Mouse (Mus musculus) left cerebral cortex, adult 9 months (tissue): ENCODE data around the gene 4930516K23Rik.

Experiments used
- DNase-seq, 2 experiments: peaks; one replicate each; pipeline ENCODE4 v3.0.0; 2022; ENCODE audit warnings: low spot score in 2 of 2

4930516K23Rik gene

GRCm38 (mm10) chr7:104061345-104061744 lies at the start of gene 4930516K23Rik:
4930516K23Rik (minus strand) TSS chr7:104061445.
- DNase-seq: no peak

GRCm38 (mm10) chr7:104104757-104104972 lies 43.4 kb upstream of the 4930516K23Rik start, which contains the start of gene Olfr646:
Olfr646 (plus strand) TSS chr7:104104873.
- no peak for DNase-seq

- DNase-seq: no peak
These were observed 42.9 kb upstream of the 4930516K23Rik start for GRCm38 (mm10) chr7:104103913-104104756.

- DNase-seq: no peak
These were observed 24.1 kb upstream of the 4930516K23Rik start, which contains the start of gene Olfr645 for GRCm38 (mm10) chr7:104085365-104085764. Olfr645 (minus strand) TSS chr7:104085465.

GRCm38 (mm10) chr7:104071769-104072168 lies 10.5 kb upstream of the 4930516K23Rik start, which contains the start of gene Olfr644:
Olfr644 (minus strand) TSS chr7:104071869.
- DNase-seq: no peak

GRCm38 (mm10) chr7:104059215-104059614 lies 2.0 kb downstream of the 4930516K23Rik start:
- no peak for DNase-seq

GRCm38 (mm10) chr7:104052566-104052965 lies 8.7 kb downstream of the 4930516K23Rik start, which contains the start of gene Olfr642:
Olfr642 (minus strand) TSS chr7:104052666.
- no peak for DNase-seq

GRCm38 (mm10) chr7:104050745-104051144 lies 10.5 kb downstream of the 4930516K23Rik start:
- DNase-seq: no peak

- no peak for DNase-seq
These were observed 26.1 kb downstream of the 4930516K23Rik start, which contains the start of gene Olfr641 for GRCm38 (mm10) chr7:104035145-104035544. Olfr641 (plus strand) TSS chr7:104035445.

- no peak for DNase-seq
These were observed 34.3 kb downstream of the 4930516K23Rik start for GRCm38 (mm10) chr7:104026978-104027377.

GRCm38 (mm10) chr7:104025473-104025872 lies 35.8 kb downstream of the 4930516K23Rik start, which contains the start of gene Olfr640:
Olfr640 (minus strand) TSS chr7:104025573.
- no peak for DNase-seq

GRCm38 (mm10) chr7:104021651-104022050 lies 39.6 kb downstream of the 4930516K23Rik start:
- no peak for DNase-seq

GRCm38 (mm10) chr7:104018953-104019352 lies 42.3 kb downstream of the 4930516K23Rik start:
- no peak for DNase-seq

- no peak for DNase-seq
These were observed 44.0 kb downstream of the 4930516K23Rik start, which contains the start of gene Olfr639 for GRCm38 (mm10) chr7:104017203-104017602. Olfr639 (minus strand) TSS chr7:104017303.
